Mouse (Mus musculus): ENCODE results near the gene Ntn1.

The Ntn1 gene

GRCm38 (mm10) chr11:68383519-68383918, 17.1 kb downstream of the Ntn1 start:
- no peak for DNase-seq (ENCODE audit: low read depth)

GRCm38 (mm10) chr11:68381833-68382232, 18.8 kb downstream of the Ntn1 start:
- no peak for DNase-seq (ENCODE audit: low read depth)

DNA sequence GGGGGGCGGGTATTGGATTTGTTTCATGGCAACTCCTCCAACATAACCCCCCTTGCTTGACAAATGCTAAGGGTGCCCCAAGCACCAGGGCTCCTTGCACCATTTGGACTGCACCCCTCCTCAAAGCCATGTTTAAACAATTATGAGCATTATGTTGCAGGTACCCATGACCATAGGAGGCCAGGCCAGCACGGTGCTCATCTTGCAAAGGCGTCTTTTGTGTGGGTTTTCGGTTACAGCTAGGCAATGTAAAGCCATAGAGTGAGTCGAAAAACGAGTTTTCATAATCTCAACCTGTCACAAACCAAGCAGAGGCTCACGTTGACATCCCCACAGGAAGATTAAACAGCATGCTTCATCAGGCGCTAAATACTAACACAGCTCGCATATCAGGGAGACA, 19.3 kb downstream of the Ntn1 start:
- DNase-seq (ENCODE audit: low read depth) = no peak

GRCm38 (mm10) chr11:68378946-68379764, 21.5 kb downstream of the Ntn1 start:
- no peak for DNase-seq (ENCODE audit: low read depth)

- no peak for DNase-seq (ENCODE audit: low read depth)
Observed at GRCm38 (mm10) chr11:68378419-68378818, 22.2 kb downstream of the Ntn1 start.

DNA sequence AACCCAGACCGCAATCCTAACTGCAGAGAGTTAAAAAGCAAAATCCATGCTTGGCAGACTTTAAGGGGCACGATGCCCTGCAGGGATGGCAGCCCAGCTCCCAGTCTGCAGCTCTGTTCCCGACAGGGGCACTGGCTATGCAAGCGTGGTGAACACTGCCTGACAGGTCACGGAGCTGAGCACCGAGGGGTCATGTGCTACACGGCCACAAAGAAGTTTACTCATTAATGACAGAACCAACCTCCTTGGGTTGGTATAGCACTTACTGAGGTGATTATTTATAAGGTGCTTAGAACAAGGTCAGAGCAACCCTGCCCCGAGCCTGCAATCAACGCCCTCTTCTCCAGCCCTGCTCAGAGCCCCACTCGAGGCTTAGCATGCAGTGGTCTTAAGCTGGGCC, 27.5 kb downstream of the Ntn1 start:
- no peak for DNase-seq (ENCODE audit: low read depth)

DNA sequence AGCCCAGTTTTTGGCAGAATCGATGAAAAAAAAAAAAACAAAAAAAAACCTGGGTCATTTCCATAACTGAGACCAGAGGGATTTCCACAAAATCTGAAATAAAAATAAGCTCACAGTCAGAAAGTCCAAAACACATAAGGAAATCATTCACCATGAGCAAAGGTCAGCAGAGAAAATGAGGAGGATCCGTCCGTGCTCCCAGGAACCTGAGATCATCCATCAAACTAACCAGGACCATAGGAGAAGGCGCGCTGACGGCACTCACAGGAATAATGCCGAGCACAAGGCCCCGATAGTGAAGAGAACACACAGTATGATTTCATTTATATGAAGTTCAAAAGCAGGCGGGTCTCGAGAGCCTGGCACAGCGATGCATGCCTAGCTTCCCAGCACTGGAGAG, 29.0 kb downstream of the Ntn1 start:
- DNase-seq (ENCODE audit: low read depth) = no peak

DNA sequence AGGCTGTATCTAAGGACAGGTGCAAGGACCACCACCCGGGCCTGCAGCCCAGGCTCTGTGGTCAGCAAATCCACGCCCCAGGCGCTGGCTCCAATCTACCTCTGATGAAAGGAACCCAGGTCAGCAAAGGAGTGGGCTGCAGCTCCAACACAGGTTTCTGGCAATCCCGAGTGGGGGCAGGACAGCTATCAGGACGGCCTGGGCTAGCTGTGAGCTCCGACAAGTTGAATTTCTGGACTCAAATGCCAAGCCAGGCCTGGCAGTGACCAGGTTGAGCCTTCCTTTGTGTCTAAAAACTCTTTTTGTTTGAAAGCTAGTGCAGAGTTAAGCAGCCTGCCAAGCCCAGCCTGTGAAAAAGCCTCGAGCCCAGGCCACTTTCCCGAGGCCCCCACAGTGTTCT, 43.7 kb downstream of the Ntn1 start:
- DNase-seq (ENCODE audit: low read depth) = no peak

DNA sequence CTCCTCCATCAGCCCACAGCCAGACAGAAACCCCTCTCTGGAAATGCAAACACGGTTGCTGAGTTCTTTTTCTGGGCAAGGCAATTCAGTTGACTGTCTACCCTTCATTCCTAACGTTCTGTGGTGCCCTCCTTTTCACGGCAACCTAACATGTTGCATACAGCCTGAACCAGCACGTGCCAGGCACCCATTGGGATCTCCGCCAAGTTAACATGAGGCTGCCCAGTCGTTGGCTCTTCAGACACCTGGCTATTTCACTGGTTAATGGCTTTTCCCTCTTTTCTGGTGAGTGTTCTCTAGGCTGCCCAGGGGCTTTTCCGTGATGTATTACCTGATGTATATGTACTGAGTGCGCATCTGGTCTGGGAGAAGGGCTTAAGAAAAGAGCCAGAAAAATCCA, 45.1 kb downstream of the Ntn1 start:
- no peak for DNase-seq (ENCODE audit: low read depth)

DNA sequence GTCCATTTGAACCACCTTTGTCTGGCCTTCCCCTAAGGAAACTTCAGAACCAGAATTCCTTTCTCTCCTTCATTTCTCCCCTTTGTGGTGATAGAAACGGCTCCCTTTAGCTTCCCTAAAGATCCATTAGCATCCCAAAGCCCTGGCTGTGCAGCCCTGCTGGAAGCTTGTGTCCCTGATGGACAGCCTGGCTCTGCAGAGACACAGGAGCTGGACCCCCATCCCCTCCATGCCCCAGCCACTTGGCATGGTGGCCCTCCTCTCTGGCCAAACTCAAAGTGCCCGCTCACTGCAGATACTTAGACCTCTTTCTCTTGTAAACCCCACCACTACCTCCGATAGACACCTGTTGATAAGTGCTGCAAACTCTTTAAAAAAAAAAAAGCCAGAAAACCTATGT, 45.8 kb downstream of the Ntn1 start:
- no peak for DNase-seq (ENCODE audit: low read depth)

DNA sequence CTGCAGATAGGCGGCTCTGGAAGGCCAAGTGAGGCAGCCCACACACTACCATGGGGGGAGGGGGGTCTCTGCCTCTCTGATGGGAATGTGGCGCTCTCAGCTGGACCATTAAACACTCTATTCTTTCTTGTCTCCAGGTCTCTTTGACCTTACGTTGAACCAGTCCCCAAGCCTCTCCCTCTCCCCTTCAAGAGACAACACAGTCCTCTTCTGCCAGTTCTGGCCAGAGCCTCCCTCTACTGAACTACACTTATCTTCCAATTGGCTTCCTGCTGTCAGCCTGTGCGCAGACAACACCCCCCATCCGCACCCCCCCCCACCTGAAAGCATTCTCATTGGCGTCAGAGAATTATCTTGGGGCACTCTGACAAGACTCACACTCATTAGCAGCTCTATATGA, 48.4 kb downstream of the Ntn1 start:
- DNase-seq (ENCODE audit: low read depth) = no peak

- no peak for DNase-seq (ENCODE audit: low read depth)
Observed at GRCm38 (mm10) chr11:68348851-68349250, 51.8 kb downstream of the Ntn1 start.

- no peak for DNase-seq (ENCODE audit: low read depth)
Observed at GRCm38 (mm10) chr11:68348083-68348482, 52.5 kb downstream of the Ntn1 start.

- no peak for DNase-seq (ENCODE audit: low read depth)
Observed at GRCm38 (mm10) chr11:68347508-68347907, 53.1 kb downstream of the Ntn1 start.

- no peak for DNase-seq (ENCODE audit: low read depth)
Observed at GRCm38 (mm10) chr11:68346099-68346498, 54.5 kb downstream of the Ntn1 start.

- no peak for DNase-seq (ENCODE audit: low read depth)
Observed at GRCm38 (mm10) chr11:68344221-68344620, 56.4 kb downstream of the Ntn1 start.

DNA sequence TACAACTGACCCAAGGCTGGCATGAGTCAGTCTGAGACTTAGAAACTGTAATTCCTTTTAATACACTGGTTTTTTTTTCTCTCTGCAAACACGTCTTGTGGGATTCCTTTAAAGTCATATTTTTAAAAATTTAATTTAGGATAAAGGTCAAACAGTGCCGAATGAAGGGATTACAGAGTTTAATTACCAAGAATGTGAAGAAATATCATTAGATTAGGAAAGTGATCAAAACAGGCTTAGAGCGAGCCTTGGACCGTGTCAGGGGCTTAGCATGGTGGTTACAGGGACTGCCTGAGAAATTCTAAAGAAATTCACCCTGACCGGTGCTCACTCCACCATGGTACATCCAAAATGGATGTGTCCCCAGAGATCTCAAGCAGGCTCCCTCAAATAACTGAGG, 57.9 kb downstream of the Ntn1 start:
- DNase-seq (ENCODE audit: low read depth) = no peak

- no peak for DNase-seq (ENCODE audit: low read depth)
Observed at GRCm38 (mm10) chr11:68342003-68342400, 58.6 kb downstream of the Ntn1 start.

DNA sequence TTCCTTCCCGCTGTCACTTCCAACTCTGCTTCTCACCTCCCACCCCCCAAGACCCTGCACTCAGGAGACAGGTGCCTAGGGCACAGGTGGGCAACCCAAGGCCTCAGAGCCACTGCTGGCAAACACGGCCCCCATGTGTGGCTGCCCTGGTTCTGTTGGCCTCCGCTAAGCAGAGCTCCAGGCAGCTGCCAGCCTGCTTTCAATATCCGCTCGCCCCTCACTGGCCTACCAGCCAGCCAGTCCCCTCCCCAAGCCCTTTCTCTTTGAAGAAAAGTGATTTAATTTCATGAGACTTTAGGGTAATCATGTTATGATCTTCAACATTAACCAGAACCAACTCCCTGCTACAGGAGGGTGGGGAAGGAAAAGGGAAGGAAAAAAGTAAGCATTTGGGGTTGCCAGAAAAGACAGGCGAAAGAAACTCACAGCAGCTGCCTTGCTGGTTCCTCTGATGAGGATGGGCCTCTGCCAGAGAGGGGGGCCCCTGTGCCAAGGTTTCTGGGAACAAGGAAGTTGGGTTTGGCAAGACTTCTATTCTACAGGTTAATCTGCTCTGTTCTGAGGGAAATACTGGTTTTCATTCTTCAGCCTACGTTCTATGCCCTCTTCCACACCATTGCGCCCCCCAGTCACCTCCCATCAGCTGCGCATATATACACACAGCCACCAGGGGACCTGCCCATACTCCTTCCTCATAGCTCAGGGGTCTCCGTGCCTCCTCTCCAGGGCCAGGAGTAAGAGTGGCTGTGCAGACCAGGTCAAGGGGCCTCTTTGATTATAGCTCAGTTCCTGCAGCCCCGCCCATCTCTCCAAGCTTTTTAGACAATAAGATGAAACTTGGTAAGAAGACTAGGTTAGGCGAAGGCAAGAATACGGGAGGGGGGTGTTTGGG, 59.3 kb downstream of the Ntn1 start:
- no peak for DNase-seq (ENCODE audit: low read depth)

DNA sequence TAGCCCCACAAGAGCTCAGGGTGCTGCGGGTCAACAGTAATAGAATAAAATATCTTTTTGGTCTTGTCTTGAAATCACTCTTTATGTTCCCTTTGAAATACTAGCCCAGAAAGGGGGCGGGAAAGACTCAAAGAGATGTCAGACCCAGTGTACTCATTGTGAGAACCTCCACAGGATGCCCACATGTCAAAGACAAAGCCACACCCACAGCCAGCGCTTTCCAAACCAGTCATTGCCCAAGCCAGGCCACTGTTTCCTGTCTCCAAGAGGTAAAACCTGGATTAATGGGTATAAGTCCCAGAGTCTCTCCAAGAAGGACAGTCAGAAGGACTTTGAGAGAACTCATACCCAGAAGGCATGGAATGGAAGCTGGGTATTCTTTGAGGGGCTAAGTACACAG, 60.3 kb downstream of the Ntn1 start:
- no peak for DNase-seq (ENCODE audit: low read depth)

- DNase-seq (ENCODE audit: low read depth) = no peak
Observed at GRCm38 (mm10) chr11:68339856-68340255, 60.8 kb downstream of the Ntn1 start.

DNA sequence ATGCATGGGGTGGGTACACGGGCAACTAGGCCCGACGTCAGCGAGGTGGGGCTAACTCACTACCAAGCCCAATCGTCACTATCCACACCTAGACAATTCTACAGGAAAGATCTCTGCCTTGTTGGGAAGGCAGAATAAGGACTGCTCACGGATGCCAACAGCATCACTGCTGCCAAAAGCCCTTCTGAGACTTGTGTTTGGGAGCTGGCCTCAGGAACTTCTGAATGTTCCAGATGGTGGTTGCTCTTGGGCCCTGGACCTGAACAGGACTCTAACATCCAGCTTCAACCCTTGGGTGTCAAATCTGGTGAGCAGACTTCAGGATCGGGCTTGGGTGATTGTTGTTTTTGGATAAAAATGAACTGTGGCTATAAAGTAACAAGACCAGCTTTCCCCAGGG, 61.3 kb downstream of the Ntn1 start:
- DNase-seq (ENCODE audit: low read depth) = no peak

DNA sequence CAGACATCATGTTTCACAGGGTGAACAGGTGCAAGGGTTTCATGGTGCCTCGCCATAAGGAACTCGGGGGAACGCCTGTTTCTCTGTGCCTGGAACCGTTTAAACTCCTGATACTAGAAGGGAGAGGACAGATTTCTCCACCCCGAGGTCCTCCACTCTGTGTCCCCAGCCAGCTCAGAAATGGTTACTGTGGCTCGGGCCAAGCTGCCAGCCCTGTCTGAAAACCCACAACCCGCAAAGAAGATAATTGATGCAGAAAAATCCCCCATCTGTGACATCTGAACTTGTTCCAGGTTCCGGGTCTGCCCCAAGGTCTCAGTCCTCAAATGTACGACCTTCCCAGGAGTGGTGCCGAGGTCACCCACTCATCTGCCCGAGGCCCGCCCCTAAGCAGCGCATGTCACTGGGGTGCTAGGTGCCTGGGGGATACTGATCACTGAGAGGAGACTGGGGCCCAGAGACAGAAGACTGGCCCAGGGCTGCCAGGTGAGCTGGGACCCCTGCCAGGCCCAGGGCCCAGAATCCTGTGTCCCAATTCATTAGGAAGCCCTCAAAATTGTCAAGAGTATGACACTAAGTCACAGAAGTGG, 68.9 kb downstream of the Ntn1 start:
- DNase-seq (ENCODE audit: low read depth) = no peak

All from c-Kit-positive CD71-positive TER-119-negative erythroid progenitor cells, embryonic 14.5 days (primary cell).